Mouse (Mus musculus): ENCODE results near the gene Spink4. TPM values are rescaled to one million over a fixed set of nuclear protein-coding genes. Genes with fewer than 3 reads are reported as not detected.
A peak's percentile ranks its signal among the peaks of the same experiment; 100 is the strongest.

The Spink4 gene
- total and polyA plus RNA-seq, 3 experiments, result 0.19 to 1.4 TPM; not detected in 1

DNA sequence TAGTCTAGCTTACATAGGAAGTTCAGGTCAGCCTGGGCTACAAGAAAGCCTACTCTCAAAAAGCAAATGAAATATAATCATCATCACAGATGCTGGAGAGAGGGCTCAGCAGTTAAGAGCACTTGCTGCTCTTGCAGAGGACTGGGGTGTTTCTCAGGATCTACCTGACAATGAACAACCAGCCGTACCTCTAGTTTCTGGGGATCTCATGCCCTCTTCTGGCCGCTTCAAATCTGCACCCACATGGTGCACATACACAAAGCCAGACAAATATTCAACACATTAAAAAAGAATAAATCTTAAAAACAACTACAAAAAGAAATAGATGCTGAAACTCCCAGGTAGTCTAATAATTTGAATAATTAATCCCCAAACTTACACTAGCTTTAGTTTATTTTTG is 24.2 kb upstream of the Spink4 start:
- no peak overlapping the region for H3K4me3 ChIP-seq (ENCODE audit: control insufficient read depth in 1 of 2, insufficient read depth in 1 of 2, low read depth in 2 of 2, low read length in 2 of 2)
- no peak overlapping the region for H3K9ac ChIP-seq (ENCODE audit: control insufficient read depth, low read depth, low read length, poor library complexity, severe bottlenecking)
- no peaks in the 10 kb centered on the region; a peak in 1 of 4 replicates for H3K4me1 ChIP-seq (ENCODE audit: control insufficient read depth in 1 of 2, insufficient read depth in 2 of 2, low read length in 2 of 2)
- TF ChIP-seq MAX (IDR thresholded peaks at IDR 0.05; ENCODE audit: low read length) (no peak), POLR2A (IDR thresholded peaks at IDR 0.05; ENCODE audit: control insufficient read depth in 1 of 2, insufficient read depth in 1 of 2, low read depth in 1 of 2, low read length in 2 of 2, poor library complexity in 1 of 2) (no peak), USF1 (IDR thresholded peaks at IDR 0.05; ENCODE audit: low read depth, low read length) (no peak), MYB (IDR thresholded peaks at IDR 0.05; ENCODE audit: low read depth, low read length) (no peak), CHD1 (IDR thresholded peaks at IDR 0.05; ENCODE audit: low read depth, low read length) (no peak), UBTF (IDR thresholded peaks at IDR 0.05; ENCODE audit: borderline replicate concordance, insufficient read depth, low read depth, low read length) (no peak), POLR2AphosphoS2 (IDR thresholded peaks at IDR 0.05; ENCODE audit: low read length) (no peak), CHD2 (IDR thresholded peaks at IDR 0.05; ENCODE audit: low read length) (no peak), ZMIZ1 (IDR thresholded peaks at IDR 0.05; ENCODE audit: low read depth, low read length) (no peak), CTCF (IDR thresholded peaks at IDR 0.05 in 2 of 3, conservative IDR thresholded peaks at IDR 0.05 in 1 of 3; ENCODE audit: control insufficient read depth in 1 of 3, insufficient read depth in 1 of 3, low read depth in 2 of 3, low read length in 3 of 3, poor library complexity in 1 of 3, severe bottlenecking in 1 of 3) (peak in 2 of 3 experiments; percentile 26 to 28; a peak in 2 of 6 replicates), MAZ (IDR thresholded peaks at IDR 0.05; ENCODE audit: low read depth, low read length) (no peak), HCFC1 (IDR thresholded peaks at IDR 0.05; ENCODE audit: low read depth, low read length) (no peak), RAD21 (IDR thresholded peaks at IDR 0.05; ENCODE audit: low read depth, low read length) (peak; percentile 26), KAT2A (conservative IDR thresholded peaks at IDR 0.05; ENCODE audit: low read depth, low read length) (no peak), ZNF384 (IDR thresholded peaks at IDR 0.05; ENCODE audit: low read depth, low read length) (no peak), E2F4 (IDR thresholded peaks at IDR 0.05; ENCODE audit: borderline replicate concordance, low read depth, low read length) (no peak), TCF12 (IDR thresholded peaks at IDR 0.05; ENCODE audit: low read depth, low read length) (no peak), SMC3 (IDR thresholded peaks at IDR 0.05; ENCODE audit: low read depth, low read length) (peak; percentile 39), USF2 (IDR thresholded peaks at IDR 0.05; ENCODE audit: borderline replicate concordance in 1 of 2, insufficient read depth in 1 of 2, low read depth in 1 of 2, low read length in 2 of 2) (no peak), SIN3A (IDR thresholded peaks at IDR 0.05; ENCODE audit: low read length) (no peak), TAL1 (IDR thresholded peaks at IDR 0.05; ENCODE audit: low read length) (no peak), MYC (IDR thresholded peaks at IDR 0.05; ENCODE audit: low read depth, low read length) (no peak), ZKSCAN1 (IDR thresholded peaks at IDR 0.05; ENCODE audit: low read depth, low read length) (no peak), RCOR1 (IDR thresholded peaks at IDR 0.05; ENCODE audit: low read depth, low read length) (no peak), JUND (IDR thresholded peaks at IDR 0.05; ENCODE audit: low read depth, low read length) (no peak)
- no peaks in the 10 kb centered on the region for H3K36me3 ChIP-seq (ENCODE audit: control insufficient read depth in 1 of 2, insufficient read depth in 2 of 2, low read length in 2 of 2)
- no peaks in the 10 kb centered on the region for H3K79me2 ChIP-seq (ENCODE audit: control insufficient read depth, insufficient read depth, low read length, poor library complexity)
- H3K9me3 ChIP-seq (replicated peaks; ENCODE audit: insufficient read depth, low read length), result no peaks in the 10 kb centered on the region
- DNase-seq (ENCODE audit: low read depth, low spot score), result peak; percentile 17
- H3K27me3 ChIP-seq (ENCODE audit: control insufficient read depth in 1 of 2, insufficient read depth in 2 of 2, low read length in 2 of 2), result no peaks in the 10 kb centered on the region
- H3K27ac ChIP-seq (ENCODE audit: control insufficient read depth, low read depth, low read length), result no peak overlapping the region
